Mouse (Mus musculus): ENCODE measurements around the gene Il3ra. TPM values are rescaled to one million over a fixed set of nuclear protein-coding genes. Genes with fewer than 3 reads are reported as not detected.

Gene Il3ra
- total RNA-seq, 2 experiments from 2014 or later: 2.8 TPM

DNA sequence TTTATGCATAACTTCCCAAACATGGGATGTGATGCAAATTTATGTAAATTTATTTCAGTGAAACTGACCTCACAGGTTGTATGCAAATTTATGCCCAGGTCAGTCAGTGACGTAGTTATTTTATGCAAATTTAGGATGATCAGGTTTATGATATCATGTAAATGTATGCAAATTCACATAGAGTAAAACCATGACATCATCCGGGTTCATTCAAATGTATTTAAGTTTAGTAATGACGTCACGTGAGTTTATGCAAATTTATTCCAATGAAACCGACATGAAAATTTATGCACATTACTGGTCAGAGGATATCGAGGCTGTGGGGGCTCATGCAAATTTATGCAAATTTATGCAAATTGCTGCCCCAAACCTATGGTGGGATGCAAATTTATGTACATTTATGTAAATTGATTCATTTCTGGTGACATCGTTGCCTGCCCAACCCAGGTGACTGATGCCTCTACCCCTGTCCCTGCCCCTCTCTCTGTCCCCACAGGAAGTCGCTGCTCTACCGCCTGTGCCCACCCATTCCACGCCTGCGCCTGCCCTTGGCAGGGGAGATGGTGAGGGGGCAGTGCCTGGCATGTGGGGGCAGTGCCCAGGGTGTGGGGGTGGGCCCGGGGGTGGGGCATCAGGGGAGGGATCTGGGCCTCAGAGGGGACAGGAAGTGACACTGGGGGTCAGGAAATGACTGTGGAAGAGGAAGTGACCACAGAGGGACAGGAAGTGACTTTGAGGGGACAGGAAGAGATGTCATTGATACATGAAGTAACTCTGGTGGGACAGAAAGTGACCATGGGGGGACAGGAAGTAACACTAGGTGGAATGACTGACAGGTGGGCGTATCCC, 8.7 kb downstream of the Il3ra start:
- no peak for DNase-seq (ENCODE audit: low spot score in 2 of 2)

DNA sequence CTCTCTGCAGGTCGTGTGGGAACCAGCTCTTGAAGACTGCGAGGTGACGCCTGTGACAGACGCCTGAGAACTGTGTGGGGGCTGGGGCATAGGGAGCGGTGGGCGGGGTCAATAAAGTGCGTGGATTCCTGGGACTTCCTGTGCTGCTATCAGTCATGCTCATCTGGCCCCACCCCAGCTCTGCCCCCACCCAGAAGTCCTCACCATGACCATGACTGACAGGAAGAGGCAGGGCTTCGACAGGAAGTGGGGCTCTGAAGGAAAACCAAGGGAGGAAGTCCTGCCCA, 9.2 kb downstream of the Il3ra start:
- no peak for DNase-seq (ENCODE audit: low spot score in 2 of 2)

DNA sequence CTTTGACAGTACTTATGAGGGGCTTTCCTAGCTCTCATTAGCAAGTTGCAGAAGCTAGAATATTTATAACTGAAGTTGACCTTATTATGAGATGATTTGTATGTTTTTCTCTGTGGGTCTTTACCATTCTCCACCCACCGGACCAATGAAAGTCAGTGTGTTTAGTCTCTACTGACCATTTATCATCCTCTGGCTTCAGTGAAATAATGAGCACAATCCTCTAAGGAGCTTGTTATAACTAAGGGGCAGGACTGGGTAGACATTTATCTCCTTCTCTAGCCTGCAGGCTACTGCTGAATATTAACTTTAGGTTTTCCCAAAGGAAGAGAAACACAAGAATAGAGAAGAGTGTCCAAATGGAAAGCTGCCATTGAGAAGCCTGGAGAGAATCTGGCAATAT, 49.5 kb downstream of the Il3ra start:
- DNase-seq (ENCODE audit: low spot score in 2 of 2): no peak

- DNase-seq (ENCODE audit: low spot score in 2 of 2): no peak
Measured at GRCm38 (mm10) chr14:14400998-14401397, 54.9 kb downstream of the Il3ra start, which contains the start of gene Olfr721-ps1. TSS of gene Olfr721-ps1 (plus strand) at chr14:14401298.

Other genes with a start within 250 kb of the Il3ra start
- 100 to 1,000 TPM; 130 to 132 TPM for gene Psmd6, start 225.3 kb upstream of the Il3ra start, total RNA-seq (2021)
- gene Olfr720, start 159.4 kb upstream of the Il3ra start, total RNA-seq (2021): not detected
- gene Olfr31, start 23.4 kb upstream of the Il3ra start, total RNA-seq (2021): under 1 TPM in 1 of 2 experiments, not detected in 1; 0.29 TPM
- not detected for gene Olfr721-ps1, start 55.0 kb downstream of the Il3ra start, total RNA-seq (2021)

Data from layer of hippocampus, postnatal 14 days (tissue).